19 mouse cellular contexts compared by ENCODE assay signal in genomic region chr19:36319735-36320134, GRCm38 (mm10). TPM values are rescaled to one million over a fixed set of nuclear protein-coding genes. Genes with fewer than 3 reads are reported as not detected.
A peak's percentile ranks its signal among the peaks of the same experiment; 100 is the strongest.
DNase-seq lines count a peak whose midpoint lies in the region; ATAC-seq and TF ChIP-seq lines count a peak whose summit lies in the region.
"Had no signal": no experiment of that assay in that cellular context is flagged by ENCODE, and none has a peak within 500 bp of the region (broad histone marks: within the 10 kb centered on the region; RNA-seq: fewer than 3 reads in every experiment).

No protein-coding gene starts in this region.

- H3K27ac ChIP-seq in liver, postnatal 0 days (ENCODE audit: low read depth): no peak overlapping the region
- H3K27ac ChIP-seq in liver, embryonic 11.5 days (ENCODE audit: low read depth, low read length): no peak overlapping the region
- H3K27ac ChIP-seq in liver, embryonic 15.5 days (replicated peaks): no peak overlapping the region
- H3K27ac ChIP-seq: embryonic facial prominence, embryonic 15.5 days; forebrain, embryonic 15.5 days; hindbrain, embryonic 10.5 days; hindbrain, embryonic 14.5 days had no signal

- DNase-seq in liver: peak; percentile 12
- no peak for DNase-seq in liver, postnatal 0 days
- DNase-seq in liver, embryonic 11.5 days (ENCODE audit: low spot score): no peak
- DNase-seq in gastrocnemius, postnatal 25 days: no peak
- no peak for DNase-seq in yolk sac, embryonic 10.5 days (ENCODE audit: low spot score)
- DNase-seq in kidney, postnatal 14 days: no peak
- DNase-seq: adrenal gland, postnatal 14 days; cerebellum, adult 11 months; cerebellum, adult 8-10 months; cerebellum, postnatal 14 days; embryo, embryonic 11 days; heart, adult 18-20 months had no signal

- H3K4me3 ChIP-seq in liver, postnatal 0 days (ENCODE audit: low read depth, low read length): no peak overlapping the region
- H3K4me3 ChIP-seq in liver, embryonic 11.5 days (ENCODE audit: low read depth, low read length): no peak overlapping the region
- H3K4me3 ChIP-seq in liver, embryonic 15.5 days (replicated peaks): no peak overlapping the region
- H3K4me3 ChIP-seq: embryonic facial prominence, embryonic 15.5 days; erythroblast, embryonic 14.5 days; forebrain, embryonic 15.5 days; hindbrain, embryonic 10.5 days had no signal

- ATAC-seq in liver, postnatal 0 days: no peak
- ATAC-seq in liver, embryonic 11.5 days (replicated peaks; ENCODE audit: low FRiP score): peak; percentile 91
- peak; percentile 65; the same call in 1 of the 2 replicates for ATAC-seq in liver, embryonic 15.5 days (ENCODE audit: insufficient read depth)
- ATAC-seq: forebrain, embryonic 15.5 days had no signal

- H3K4me2 ChIP-seq in liver, postnatal 0 days (ENCODE audit: low read depth, low read length): no peak overlapping the region
- no peak overlapping the region for H3K4me2 ChIP-seq in liver, embryonic 11.5 days
- no peak overlapping the region for H3K4me2 ChIP-seq in liver, embryonic 15.5 days
- H3K4me2 ChIP-seq: embryonic facial prominence, embryonic 15.5 days; forebrain, embryonic 15.5 days; heart, embryonic 11.5 days; hindbrain, embryonic 14.5 days had no signal

- TF ChIP-seq EP300 in liver, postnatal 0 days (IDR thresholded peaks at IDR 0.05; ENCODE audit: low read depth): no peak

- no peaks in the 10 kb centered on the region for H3K9me3 ChIP-seq in liver, postnatal 0 days (ENCODE audit: low read length)
- H3K9me3 ChIP-seq in liver, embryonic 11.5 days (ENCODE audit: control insufficient read depth, low read length): no peaks in the 10 kb centered on the region
- H3K9me3 ChIP-seq in liver, embryonic 15.5 days (replicated peaks): no peaks in the 10 kb centered on the region
- H3K9me3 ChIP-seq: embryonic facial prominence, embryonic 15.5 days; forebrain, embryonic 15.5 days; hindbrain, embryonic 10.5 days had no signal

- TF ChIP-seq CTCF in liver, postnatal 0 days (IDR thresholded peaks at IDR 0.05; ENCODE audit: low read depth): no peak

- 65% methylated on average over 4 of the region's 4 CpGs for WGBS in liver, postnatal 0 days (ENCODE audit: insufficient replicate concordance)
- 67% methylated on average over 4 of the region's 4 CpGs for WGBS in liver, embryonic 11.5 days
- 48% methylated on average over 4 of the region's 4 CpGs for WGBS in liver, embryonic 15.5 days (ENCODE audit: insufficient replicate concordance)

- H3K9ac ChIP-seq in liver, postnatal 0 days (replicated peaks): no peak overlapping the region
- H3K9ac ChIP-seq in liver, embryonic 11.5 days (ENCODE audit: low read depth, low read length): no peak overlapping the region
- no peak overlapping the region for H3K9ac ChIP-seq in liver, embryonic 15.5 days
- H3K9ac ChIP-seq: embryonic facial prominence, embryonic 15.5 days; forebrain, embryonic 15.5 days; hindbrain, embryonic 14.5 days had no signal

- H3K36me3 ChIP-seq in liver, postnatal 0 days (replicated peaks; ENCODE audit: insufficient read depth, low read length): no peaks in the 10 kb centered on the region
- no peaks in the 10 kb centered on the region for H3K36me3 ChIP-seq in liver, embryonic 11.5 days (ENCODE audit: control insufficient read depth, insufficient read depth, low read length)
- H3K36me3 ChIP-seq in liver, embryonic 15.5 days (replicated peaks): no peaks in the 10 kb centered on the region
- H3K36me3 ChIP-seq: embryonic facial prominence, embryonic 15.5 days; forebrain, embryonic 15.5 days; hindbrain, embryonic 10.5 days had no signal

- no peaks in the 10 kb centered on the region for H3K27me3 ChIP-seq in liver, postnatal 0 days (ENCODE audit: insufficient read depth, low read length)
- no peaks in the 10 kb centered on the region for H3K27me3 ChIP-seq in liver, embryonic 11.5 days (replicated peaks; ENCODE audit: control insufficient read depth, insufficient read depth, low read length)
- no peaks in the 10 kb centered on the region for H3K27me3 ChIP-seq in liver, embryonic 15.5 days
- H3K27me3 ChIP-seq: embryonic facial prominence, embryonic 15.5 days; forebrain, embryonic 15.5 days had no signal

- no peaks in the 10 kb centered on the region for H3K4me1 ChIP-seq in liver, postnatal 0 days (ENCODE audit: insufficient read depth)
- H3K4me1 ChIP-seq in liver, embryonic 11.5 days (replicated peaks; ENCODE audit: control insufficient read depth, insufficient read depth, low read length): peaks cover 4% of the 10 kb centered on the region; the same call in 1 of the 2 replicates
- H3K4me1 ChIP-seq in liver, embryonic 15.5 days (replicated peaks): peaks cover 11% of the 10 kb centered on the region
- H3K4me1 ChIP-seq: embryonic facial prominence, embryonic 15.5 days; forebrain, embryonic 15.5 days; hindbrain, embryonic 10.5 days had no signal

RNA-seq across cellular contexts. Expression of gene Pcgf5, which starts 28.4 kb away (rescaled TPM):
- polyA plus RNA-seq in liver, postnatal 0 days (2015; fragmentation: Nextera tagmentation; extraction: Ambion mirVana): 13.3 and 14.7 TPM in 2 replicates
- 16.6 and 18.2 TPM in 2 replicates for polyA plus RNA-seq in liver, embryonic 11.5 days (2014; fragmentation: Nextera tagmentation; extraction: Ambion mirVana)
- 22.2 and 22.9 TPM in 2 replicates for polyA plus RNA-seq in liver, embryonic 15.5 days (2015; fragmentation: Nextera tagmentation; extraction: Ambion mirVana)
- 10 to 100 TPM; 23.5 to 26.8 TPM for total RNA-seq in gastrocnemius, postnatal 25 days (2021)
